8 mouse cellular contexts compared by ENCODE assay signal in genomic region chr9:37143046-37143931, GRCm38 (mm10). TPM values are rescaled to one million over a fixed set of nuclear protein-coding genes. Genes with fewer than 3 reads are reported as not detected.
DNase-seq lines count a peak whose midpoint lies in the region; ATAC-seq lines count a peak whose summit lies in the region.

No protein-coding gene starts in this region.

- H3K27ac ChIP-seq in heart, embryonic 12.5 days (ENCODE audit: poor library complexity, severe bottlenecking), result no peak overlapping the region
- peak overlapping the region; percentile 95 for H3K27ac ChIP-seq in midbrain, embryonic 11.5 days (ENCODE audit: low read depth, low read length)

- H3K4me3 ChIP-seq in heart, embryonic 12.5 days, result peak overlapping the region; percentile 69; the same call in 1 of the 2 replicates
- peak overlapping the region; percentile 67 for H3K4me3 ChIP-seq in midbrain, embryonic 11.5 days (ENCODE audit: low read depth, low read length)

- peaks cover 50% of the 10 kb centered on the region for H3K4me1 ChIP-seq in heart, embryonic 12.5 days (replicated peaks)
- peaks cover 52% of the 10 kb centered on the region for H3K4me1 ChIP-seq in midbrain, embryonic 11.5 days (ENCODE audit: control insufficient read depth, insufficient read depth, low read length)

- H3K9me3 ChIP-seq in heart, embryonic 12.5 days (replicated peaks), result no peaks in the 10 kb centered on the region
- no peaks in the 10 kb centered on the region for H3K9me3 ChIP-seq in midbrain, embryonic 11.5 days (ENCODE audit: control insufficient read depth, low read length)

- H3K36me3 ChIP-seq in heart, embryonic 12.5 days, result no peaks in the 10 kb centered on the region
- H3K36me3 ChIP-seq in midbrain, embryonic 11.5 days (ENCODE audit: control insufficient read depth, insufficient read depth, low read length), result no peaks in the 10 kb centered on the region

- no peak for DNase-seq in heart, adult 8-10 months (ENCODE audit: low spot score)
- DNase-seq in NIH3T3 (ENCODE audit: low read depth), result peak; percentile 25
- DNase-seq in heart, postnatal 4 days, result peak; percentile 2
- DNase-seq in midbrain, embryonic 11.5 days (ENCODE audit: low spot score, missing footprints), result peak; percentile 90
- DNase-seq in frontal cortex, postnatal 36 days (ENCODE audit: low spot score in 2 of 2), result no peak
- DNase-seq in thymus, postnatal 10 days (ENCODE audit: low spot score in 2 of 2), result no peak
- no peak for DNase-seq in left cerebral cortex, postnatal 36 days (ENCODE audit: low spot score in 2 of 2)

- no peak for ATAC-seq in heart, embryonic 12.5 days (ENCODE audit: insufficient number of reproducible peaks, low FRiP score)
- no peak for ATAC-seq in midbrain, embryonic 11.5 days (ENCODE audit: low FRiP score)

- intact Hi-C loops in left cerebral cortex, postnatal 36 days (cut with DNase I), result loop anchor here (5.0 kb wide), 1 partner anchor 91 kb away; no protein-coding TSS in a partner anchor

- 48% methylated on average over 12 of the region's 12 CpGs for WGBS in heart, embryonic 12.5 days
- WGBS in midbrain, embryonic 11.5 days, result 13% methylated on average over 12 of the region's 12 CpGs

- peak overlapping the region; percentile 53 for H3K9ac ChIP-seq in heart, embryonic 12.5 days
- peak overlapping the region; percentile 99 for H3K9ac ChIP-seq in midbrain, embryonic 11.5 days (ENCODE audit: low read length)

- H3K4me2 ChIP-seq in heart, embryonic 12.5 days, result peak overlapping the region; percentile 93
- peak overlapping the region; percentile 94 for H3K4me2 ChIP-seq in midbrain, embryonic 11.5 days

- H3K27me3 ChIP-seq in heart, embryonic 12.5 days (replicated peaks), result no peaks in the 10 kb centered on the region
- no peaks in the 10 kb centered on the region for H3K27me3 ChIP-seq in midbrain, embryonic 11.5 days (ENCODE audit: control insufficient read depth, insufficient read depth, low read length)

RNA-seq across cellular contexts. Expression of gene Pknox2, which starts 3.9 kb away (rescaled TPM):
- polyA plus RNA-seq in heart, embryonic 12.5 days (2016; fragmentation: Nextera tagmentation; extraction: Ambion mirVana), result 8.2 and 8.8 TPM in 2 replicates
- 1 to 10 TPM; 8.3 to 10.0 (median 9.8) TPM for total RNA-seq in heart, adult 8-10 months (2022)
- total RNA-seq in heart, postnatal 4 days (2021), result 1 to 10 TPM; 7.0 TPM
- polyA plus RNA-seq in midbrain, embryonic 11.5 days (2014; fragmentation: Nextera tagmentation; extraction: Ambion mirVana), result 20.2 and 20.3 TPM in 2 replicates
- total RNA-seq in left cerebral cortex, postnatal 36 days (2021), result 10 to 100 TPM; 68.3 to 92.3 TPM

Comparison
In these comparisons a context has a peak if more than half of its experiments do, and no peak if none do; other contexts are left out.
1. DNase-seq: peak in NIH3T3 (single experiment), heart, postnatal 4 days (single experiment) and midbrain, embryonic 11.5 days (single experiment); none in heart, adult 8-10 months (single experiment), frontal cortex, postnatal 36 days (0 of 2), thymus, postnatal 10 days (0 of 2) and left cerebral cortex, postnatal 36 days (0 of 2).
2. RNA of gene Pknox2, which starts 3.9 kb away (total RNA-seq): 68.3 to 92.3 TPM in left cerebral cortex, postnatal 36 days; 8.3 to 10.0 TPM in heart, adult 8-10 months and 7.0 TPM in heart, postnatal 4 days; every median in the first group is over 4 times any median in the second.